Mouse (Mus musculus) cortical plate, adult 2 months (tissue): Measurements from ENCODE around the gene Chtop. TPM values are rescaled to one million over a fixed set of nuclear protein-coding genes. Genes with fewer than 3 reads are reported as not detected.
A peak's percentile ranks its signal among the peaks of the same experiment; 100 is the strongest.

ENCODE experiments used
- H3K27ac ChIP-seq: fragments of 200-500 bp; 2 replicates; pipeline ENCODE4 v1.5.1; 2012; ENCODE audit warnings: low read length, control low read depth, inconsistent platforms; ENCODE audit not compliant: insufficient read depth
- H3K4me1 ChIP-seq: fragments of 200-500 bp; 2 replicates; pipeline ENCODE4 v1.6.1; 2011; ENCODE audit warnings: low read length; ENCODE audit not compliant: control insufficient read depth, insufficient read depth
- H3K4me3 ChIP-seq: fragments of 200-500 bp; 2 replicates; pipeline ENCODE4 v1.5.1; 2011; ENCODE audit warnings: mild to moderate bottlenecking, low read length, control low read depth; ENCODE audit not compliant: insufficient read depth
- CTCF ChIP-seq: fragments of 200-500 bp; IDR thresholded peaks from 2 replicates; pipeline ENCODE4 v1.5.1; 2011; ENCODE audit warnings: mild to moderate bottlenecking, control low read depth, low read length; ENCODE audit not compliant: insufficient read depth; ENCODE audit errors: extremely low read depth
- POLR2A ChIP-seq: fragments of 200-500 bp; IDR thresholded peaks from 2 replicates; pipeline ENCODE4 v1.6.1; 2011; ENCODE audit warnings: mild to moderate bottlenecking, low read length, control low read depth; ENCODE audit not compliant: insufficient read depth; ENCODE audit errors: extremely low read depth
- polyA plus RNA-seq: library from polyadenylated mRNA; depleted of rRNA; stranded (reverse); fragments of >200 nt; gene quantifications from 2 replicates; pipeline ENCODE4 v1.2.3, GENCODE M21; 2012

Gene Chtop
- polyA plus RNA-seq, 1 experiment: 126 TPM

DNA sequence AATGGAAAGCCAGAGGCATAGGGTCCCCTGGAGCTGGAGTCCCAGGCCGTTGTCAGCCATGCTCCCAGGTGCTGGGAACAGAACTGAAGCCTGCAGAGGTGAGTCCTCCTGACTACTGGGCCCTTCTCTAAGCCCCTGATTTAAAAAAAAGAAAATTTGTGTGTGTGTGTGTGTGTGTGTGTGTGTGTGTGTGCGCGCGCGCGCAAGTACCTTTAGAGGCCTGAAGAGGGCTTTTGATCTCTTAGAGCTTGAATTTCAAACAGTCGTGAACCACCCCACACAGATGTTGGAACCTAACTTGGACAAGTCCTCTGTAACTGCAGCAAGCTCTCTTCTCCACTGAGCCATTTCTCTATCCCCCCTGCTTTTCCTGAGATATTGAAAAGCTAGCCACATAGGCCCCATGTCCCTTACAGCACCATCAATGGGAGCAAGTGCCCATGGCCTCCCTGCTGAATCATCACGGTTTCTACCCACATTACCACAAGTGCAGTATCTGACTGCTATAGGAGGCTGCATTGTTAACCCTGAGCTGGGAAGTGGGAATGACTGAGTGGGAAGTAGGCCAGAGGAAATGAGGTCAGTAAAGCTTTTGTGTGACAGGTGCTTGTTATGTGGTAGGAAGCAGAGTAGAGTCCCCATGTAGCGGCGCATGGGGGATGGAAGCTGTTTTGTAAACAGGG is 41.5 kb downstream of the Chtop start:
- Histone ChIP-seq H3K27ac (no peak overlapping the region), H3K4me1 (no peaks in the 10 kb centered on the region), H3K4me3 (no peak overlapping the region)
- TF ChIP-seq CTCF (no peak), POLR2A (no peak)

DNA sequence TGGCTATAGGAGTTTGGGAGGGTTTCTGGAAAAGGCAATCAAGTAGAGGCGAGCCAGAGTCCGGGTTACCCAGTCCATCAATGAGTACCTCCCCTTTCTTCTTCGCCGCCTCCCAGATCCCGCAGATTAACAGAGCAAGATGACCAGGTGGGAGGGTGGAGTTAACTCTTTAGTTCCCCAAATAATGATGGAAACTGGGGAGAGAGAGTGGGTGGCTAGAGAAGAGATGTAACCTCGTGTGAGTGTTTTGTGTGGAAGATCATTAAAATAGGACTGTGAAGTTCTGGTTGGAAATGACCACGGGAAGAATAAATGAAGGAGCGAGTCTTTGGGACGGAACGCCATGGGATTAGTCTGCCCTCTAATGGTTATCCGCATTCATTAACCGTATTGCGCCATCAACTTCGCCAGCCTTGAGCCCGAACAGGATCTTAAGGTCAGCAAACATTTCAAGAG is 43.0 kb downstream of the Chtop start:
- TF ChIP-seq CTCF (peak; percentile 93), POLR2A (no peak)
- no peaks in the 10 kb centered on the region for H3K4me1 ChIP-seq
- peak overlapping the region; percentile 35; the same call in 1 of the 2 replicates for H3K4me3 ChIP-seq
- no peak overlapping the region for H3K27ac ChIP-seq

DNA sequence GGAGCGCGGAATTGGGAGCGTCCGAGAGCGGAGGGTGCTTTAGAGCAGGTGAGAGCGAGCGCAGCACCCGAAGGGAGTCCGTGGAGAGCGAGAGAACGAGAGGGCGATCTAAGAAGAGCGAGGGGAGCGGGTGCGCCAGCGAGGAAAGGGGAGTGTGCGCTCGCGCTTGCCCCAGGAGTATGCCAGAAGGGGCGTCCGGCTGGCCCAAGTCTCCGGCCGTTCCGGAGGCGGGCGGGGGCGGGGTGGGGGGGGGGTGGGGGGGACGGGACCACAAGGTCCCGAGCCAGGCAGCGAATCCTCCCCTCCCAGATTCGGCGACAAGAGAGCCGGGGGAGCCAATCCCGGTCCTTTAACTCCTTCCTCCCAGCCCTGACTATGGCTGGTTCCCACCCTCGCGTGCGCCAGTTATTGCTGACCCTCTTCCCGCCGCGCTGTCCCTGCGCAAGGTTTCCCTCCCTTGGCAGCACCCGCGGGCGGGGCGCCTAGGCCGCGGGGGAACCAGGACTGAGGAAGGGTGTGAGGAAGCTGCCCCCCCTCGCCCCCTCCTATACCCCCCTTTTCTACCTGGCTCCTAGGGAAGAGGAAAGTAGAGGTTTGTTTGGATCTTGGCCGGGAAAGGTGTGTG is 43.5 kb downstream of the Chtop start, which contains the start of gene Npr1:
TSS of gene Npr1 (minus strand) at position 181 of the 625 bp plus-strand sequence.
- Histone ChIP-seq H3K4me1 (no peaks in the 10 kb centered on the region), H3K27ac (no peak within 1 kb of the TSS), H3K4me3 (peak within 1 kb of the TSS; percentile 35)
- TF ChIP-seq POLR2A (no peak), CTCF (no peak)

DNA sequence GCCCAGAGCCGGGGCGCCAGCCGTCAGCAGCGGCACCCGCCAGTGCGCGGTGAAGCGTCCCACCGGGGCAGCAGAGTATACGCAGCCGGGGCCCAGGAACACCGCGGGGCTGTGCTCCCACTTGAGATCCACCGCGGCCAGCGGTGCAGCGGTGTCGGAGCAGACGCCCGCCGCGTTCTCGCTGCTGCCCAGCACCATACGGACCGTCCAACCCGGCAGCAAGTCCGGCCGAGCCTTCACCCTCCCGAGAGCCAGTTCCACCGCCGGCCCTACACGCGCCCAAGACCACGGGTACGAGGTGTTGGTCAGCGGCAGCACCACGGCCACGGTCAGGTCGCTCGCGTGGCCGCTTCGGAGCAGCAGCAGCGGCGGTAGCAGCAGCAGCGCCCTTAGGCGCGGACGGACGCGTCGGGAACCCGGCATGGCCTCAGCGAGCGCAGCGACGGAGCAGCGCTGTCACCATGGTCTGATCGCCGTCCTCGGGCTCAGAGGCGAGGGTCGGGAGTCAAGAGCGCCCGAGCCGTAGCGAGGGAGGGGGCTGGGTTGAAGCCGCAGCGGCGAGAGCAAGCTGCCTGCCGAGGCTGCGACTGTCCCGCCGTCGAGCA is 44.1 kb downstream of the Chtop start:
- no peaks in the 10 kb centered on the region for H3K4me1 ChIP-seq
- H3K27ac ChIP-seq: no peak overlapping the region
- TF ChIP-seq POLR2A (no peak), CTCF (no peak)
- peak overlapping the region; percentile 35 for H3K4me3 ChIP-seq

DNA sequence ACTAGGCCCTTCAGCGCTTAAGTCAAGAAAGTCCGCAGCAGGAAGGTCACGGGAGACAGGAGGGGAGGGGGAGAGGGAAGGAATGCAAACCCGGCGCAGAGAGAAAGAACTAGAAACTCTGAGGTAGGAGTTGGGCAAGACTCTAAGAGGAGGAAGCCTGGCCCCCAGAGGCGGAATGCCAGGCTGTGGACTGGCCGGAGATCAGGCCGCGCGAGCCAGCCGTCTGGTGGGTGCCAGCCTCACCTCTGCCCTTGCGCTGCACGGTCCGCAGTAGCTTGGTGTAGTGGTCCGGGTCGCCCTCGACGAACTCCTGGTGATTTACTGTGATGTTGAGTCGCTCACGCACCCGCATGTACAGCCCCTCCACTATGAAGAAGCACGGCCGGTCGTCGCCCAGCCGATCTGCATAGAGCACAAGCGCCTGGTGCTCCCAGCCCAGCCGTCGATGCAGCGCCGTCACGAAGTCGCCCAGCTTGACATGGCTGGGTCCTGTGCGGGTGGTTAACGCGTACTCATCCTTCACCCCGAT is 44.7 kb downstream of the Chtop start:
- Histone ChIP-seq H3K4me3 (no peak overlapping the region; the same call in 1 of the 2 replicates), H3K27ac (no peak overlapping the region), H3K4me1 (no peaks in the 10 kb centered on the region)
- TF ChIP-seq CTCF: no peak
- TF ChIP-seq POLR2A: no peak

DNA sequence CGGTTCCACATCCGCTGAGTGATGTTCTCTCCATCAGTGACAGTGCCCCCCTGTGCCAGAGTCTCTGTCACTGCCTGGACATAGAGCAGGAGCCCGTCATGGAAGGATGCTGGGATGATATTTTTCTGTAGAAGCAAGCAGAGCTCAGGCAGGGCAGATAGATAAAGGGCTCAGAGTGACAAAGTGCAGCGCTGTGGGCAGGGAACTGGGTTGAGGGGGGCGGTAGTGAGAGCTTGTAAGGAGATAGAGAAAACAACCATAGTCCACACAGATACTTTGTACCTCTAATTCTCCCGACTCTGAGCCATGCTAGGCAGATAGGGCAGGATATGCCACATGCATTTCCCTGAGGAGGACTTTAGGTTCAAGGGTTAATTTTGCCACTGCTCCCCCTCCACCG is 46.7 kb downstream of the Chtop start:
- H3K27ac ChIP-seq: no peak overlapping the region
- H3K4me1 ChIP-seq: no peaks in the 10 kb centered on the region
- TF ChIP-seq POLR2A (no peak), CTCF (no peak)
- no peak overlapping the region for H3K4me3 ChIP-seq

DNA sequence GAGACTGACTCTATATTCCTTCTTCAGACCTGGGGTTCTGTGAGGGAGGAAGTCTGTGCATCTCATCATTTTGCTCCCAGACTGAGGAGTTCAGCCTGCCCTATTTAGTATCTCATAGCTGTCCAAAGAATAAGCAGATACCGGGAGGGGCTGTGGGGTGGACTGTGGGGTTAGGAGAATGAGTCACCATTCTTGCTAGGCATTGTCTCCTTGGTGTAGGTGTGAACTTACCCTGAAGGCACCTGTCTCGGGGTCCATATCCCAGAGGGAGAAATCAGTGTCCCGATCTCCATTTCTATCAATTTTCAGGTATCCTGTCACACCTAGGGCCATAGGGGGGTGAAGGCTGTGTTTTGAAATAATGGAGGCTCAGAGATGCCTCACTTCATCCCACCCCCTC is 47.4 kb downstream of the Chtop start:
- H3K27ac ChIP-seq: no peak overlapping the region
- no peaks in the 10 kb centered on the region for H3K4me1 ChIP-seq
- no peak overlapping the region for H3K4me3 ChIP-seq
- TF ChIP-seq CTCF (no peak), POLR2A (no peak)

DNA sequence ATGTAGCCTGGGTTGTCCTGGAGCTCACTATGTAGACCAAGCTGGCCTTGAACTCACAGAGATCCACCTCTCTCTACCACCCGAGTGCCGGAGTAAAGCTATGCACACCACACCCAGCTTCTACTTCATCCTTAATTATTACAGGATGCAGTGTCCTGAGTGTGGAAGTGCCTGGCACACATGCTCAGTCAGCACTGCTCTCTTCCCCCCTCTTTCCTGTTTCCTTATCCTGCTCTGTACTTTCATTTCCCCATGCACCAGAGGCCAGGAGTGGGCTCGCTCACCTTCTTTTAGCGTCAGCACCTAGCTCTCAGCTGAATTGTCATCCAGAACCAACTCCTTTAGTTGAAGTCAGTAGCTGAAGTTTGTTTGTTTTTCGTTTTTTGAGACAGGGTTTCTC is 49.0 kb downstream of the Chtop start:
- Histone ChIP-seq H3K4me1 (no peaks in the 10 kb centered on the region), H3K4me3 (no peak overlapping the region), H3K27ac (no peak overlapping the region)
- TF ChIP-seq CTCF (no peak), POLR2A (no peak)

DNA sequence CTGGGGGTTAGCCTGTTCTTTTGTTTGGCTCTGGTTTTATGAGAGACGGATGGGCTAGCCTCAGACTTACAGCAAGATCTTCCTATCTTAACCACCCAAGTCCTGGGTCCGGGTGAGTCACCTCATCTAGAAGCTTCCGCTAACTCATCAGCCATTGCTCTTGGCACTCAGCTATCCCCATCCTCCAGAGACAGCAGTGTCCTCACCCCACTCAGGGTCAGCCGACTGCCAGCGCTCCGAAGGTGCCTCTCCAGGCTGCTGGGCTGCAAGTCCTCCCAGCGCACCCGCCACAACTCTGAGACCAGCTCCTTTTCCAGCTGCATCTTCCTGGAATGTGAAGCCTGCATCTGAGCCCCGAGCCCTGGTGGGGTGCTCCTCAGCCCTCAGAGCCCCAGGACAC is 49.6 kb downstream of the Chtop start:
- TF ChIP-seq POLR2A: no peak
- no peak for TF ChIP-seq CTCF
- no peak overlapping the region for H3K4me3 ChIP-seq
- H3K4me1 ChIP-seq: no peaks in the 10 kb centered on the region
- no peak overlapping the region for H3K27ac ChIP-seq

DNA sequence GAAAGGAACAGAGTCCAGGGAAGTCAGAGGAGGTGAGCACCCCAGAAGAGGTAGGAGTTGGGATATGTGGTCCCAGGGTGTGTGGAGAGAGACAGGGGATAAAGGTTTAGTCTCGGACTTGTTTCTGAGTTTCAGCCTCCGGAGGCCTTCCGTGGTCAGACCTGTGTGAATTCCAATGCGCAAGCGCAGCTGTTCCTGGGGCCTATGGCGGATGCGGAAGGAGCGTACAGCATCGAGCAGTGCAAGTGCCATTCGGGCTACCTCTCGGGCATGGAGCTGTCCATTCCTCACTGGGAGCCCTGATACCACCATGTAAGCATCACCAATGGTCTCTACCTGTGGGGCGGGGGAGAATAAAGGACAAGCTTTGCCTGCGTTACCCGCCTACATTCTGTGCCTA is 54.4 kb downstream of the Chtop start:
- Histone ChIP-seq H3K4me1 (peaks cover 2% of the 10 kb centered on the region; the same call in 1 of the 2 replicates), H3K27ac (no peak overlapping the region), H3K4me3 (no peak overlapping the region)
- TF ChIP-seq POLR2A (no peak), CTCF (no peak)
